Mouse (Mus musculus) lung, postnatal 0 days (tissue): ENCODE measurements around the gene Abca9. TPM values are rescaled to one million over a fixed set of nuclear protein-coding genes. Genes with fewer than 3 reads are reported as not detected.

Experiments used
- ATAC-seq: fragments of 200-750 bp; cut with Nextera tagmentation; 2 replicates; pipeline ENCODE4 v1.8.0; 2017; ENCODE audit warnings: moderate library complexity
- DNase-seq: peaks from one replicate; pipeline ENCODE4 v3.0.0-alpha.2; 2016; ENCODE audit warnings: low spot score
- H3K27ac ChIP-seq: fragments of 300-500 bp; sonication (generic); 2 replicates; pipeline ENCODE4 v1.5.1; 2014; ENCODE audit warnings: antibody characterized with exemption, mild to moderate bottlenecking, low read length, mixed read lengths
- H3K27me3 ChIP-seq: fragments of 300-500 bp; sonication (generic); replicated peaks from 2 replicates; pipeline ENCODE4 v1.6.1; 2014; ENCODE audit warnings: low read length, mixed read lengths; ENCODE audit not compliant: insufficient read depth
- H3K36me3 ChIP-seq: fragments of 300-500 bp; sonication (generic); 2 replicates; pipeline ENCODE4 v1.6.1; 2014; ENCODE audit warnings: low read length, mixed read lengths; ENCODE audit not compliant: insufficient read depth
- H3K4me1 ChIP-seq: fragments of 300-500 bp; sonication (generic); 2 replicates; pipeline ENCODE4 v1.6.1; 2014; ENCODE audit warnings: antibody characterized with exemption, low read depth, low read length, mixed read lengths; ENCODE audit not compliant: insufficient read depth
- H3K4me2 ChIP-seq: fragments of 300-500 bp; sonication (generic); replicated peaks from 2 replicates; pipeline ENCODE4 v1.6.1; 2014; ENCODE audit warnings: low read depth, mild to moderate bottlenecking, low read length, moderate library complexity, mixed read lengths
- H3K4me3 ChIP-seq: fragments of 300-500 bp; sonication (generic); 2 replicates; pipeline ENCODE4 v1.5.1; 2014; ENCODE audit warnings: low read depth, low read length
- H3K9ac ChIP-seq: fragments of 300-500 bp; sonication (generic); replicated peaks from 2 replicates; pipeline ENCODE4 v1.6.1; 2014; ENCODE audit warnings: low read depth, mild to moderate bottlenecking
- H3K9me3 ChIP-seq: fragments of 300-500 bp; sonication (generic); 2 replicates; pipeline ENCODE4 v1.6.1; 2016; ENCODE audit warnings: low read length, mixed read lengths
- CTCF ChIP-seq: IDR thresholded peaks from 2 replicates; pipeline ENCODE4 v1.5.1; 2016; ENCODE audit warnings: antibody characterized with exemption, mild to moderate bottlenecking
- EP300 ChIP-seq: IDR thresholded peaks from 2 replicates; pipeline ENCODE4 v1.6.1; 2016; ENCODE audit warnings: antibody characterized with exemption, mild to moderate bottlenecking, control low read depth
- whole genome bisulfite sequencing: fragments of 180-500 bp; shearing (Covaris S2); extraction: QIAGEN DNeasy Blood & Tissue Kit; methylation state at CpG from one replicate; pipeline ENCODE4 v1.1.7; 2014; 5-methylcytosine and 5-hydroxymethylcytosine counted together
- polyA plus RNA-seq: library from polyadenylated mRNA; unstranded; fragments of >200 nt; fragmentation: Nextera tagmentation; extraction: Ambion mirVana; gene quantifications from 2 replicates; pipeline ENCODE4 v1.2.1, GENCODE M21; 2015

Abca9 gene
- polyA plus RNA-seq = 0.93 and 1.3 TPM in 2 replicates

- no peaks in the 10 kb centered on the region for H3K36me3 ChIP-seq
- H3K4me1 ChIP-seq = no peaks in the 10 kb centered on the region
- peak within 1 kb of the TSS; percentile 16; the same call in 1 of the 2 replicates for H3K9ac ChIP-seq
- no peaks in the 10 kb centered on the region for H3K27me3 ChIP-seq
- no peaks in the 10 kb centered on the region for H3K9me3 ChIP-seq
- ATAC-seq (peak; percentile 61), DNase-seq (peak; percentile 71)
- TF ChIP-seq CTCF (no peak), EP300 (no peak)
- WGBS = 18% methylated on average over 12 of the region's 12 CpGs
- peak within 1 kb of the TSS; percentile 31 for H3K4me3 ChIP-seq
- H3K4me2 ChIP-seq = peak within 1 kb of the TSS; percentile 45
- H3K27ac ChIP-seq = peak within 1 kb of the TSS; percentile 69
Measured at GRCm38 (mm10) chr11:110167459-110168251, at the start of gene Abca9. Gene Abca9 (minus strand): TSS chr11:110168196.

GRCm38 (mm10) chr11:110217118-110217517 lies 49.1 kb upstream of the Abca9 start:
- DNase-seq (no peak), ATAC-seq (no peak)
- Histone ChIP-seq H3K9me3 (no peaks in the 10 kb centered on the region), H3K36me3 (no peaks in the 10 kb centered on the region), H3K27ac (no peak overlapping the region), H3K4me1 (no peaks in the 10 kb centered on the region), H3K9ac (no peak overlapping the region), H3K4me3 (no peak overlapping the region), H3K4me2 (no peak overlapping the region), H3K27me3 (no peaks in the 10 kb centered on the region)
- TF ChIP-seq CTCF = no peak
- TF ChIP-seq EP300 = no peak

GRCm38 (mm10) chr11:110203930-110204329 lies 35.9 kb upstream of the Abca9 start:
- Histone ChIP-seq H3K4me3 (no peak overlapping the region), H3K4me2 (no peak overlapping the region), H3K36me3 (no peaks in the 10 kb centered on the region), H3K4me1 (no peaks in the 10 kb centered on the region), H3K27ac (no peak overlapping the region), H3K27me3 (no peaks in the 10 kb centered on the region), H3K9me3 (no peaks in the 10 kb centered on the region), H3K9ac (no peak overlapping the region)
- WGBS = 54% methylated on average over 5 of the region's 5 CpGs
- ATAC-seq (no peak), DNase-seq (no peak)
- TF ChIP-seq CTCF (no peak), EP300 (no peak)

- H3K4me1 ChIP-seq = no peaks in the 10 kb centered on the region
- no peak overlapping the region for H3K27ac ChIP-seq
- DNase-seq = no peak
- TF ChIP-seq CTCF (no peak), EP300 (no peak)
- H3K36me3 ChIP-seq = no peaks in the 10 kb centered on the region
- H3K27me3 ChIP-seq = no peaks in the 10 kb centered on the region
- no peak overlapping the region for H3K4me3 ChIP-seq
- H3K9me3 ChIP-seq = no peaks in the 10 kb centered on the region
- no peak overlapping the region for H3K4me2 ChIP-seq
- ATAC-seq = no peak
- no peak overlapping the region for H3K9ac ChIP-seq
- WGBS = 87% methylated on average over 3 of the region's 3 CpGs
Measured at GRCm38 (mm10) chr11:110198882-110199281, 30.9 kb upstream of the Abca9 start.

- Histone ChIP-seq H3K4me3 (no peak overlapping the region), H3K36me3 (no peaks in the 10 kb centered on the region), H3K27ac (no peak overlapping the region), H3K27me3 (no peaks in the 10 kb centered on the region), H3K9ac (no peak overlapping the region), H3K9me3 (no peaks in the 10 kb centered on the region), H3K4me1 (no peaks in the 10 kb centered on the region), H3K4me2 (no peak overlapping the region)
- WGBS = 50% methylated on average over 8 of the region's 8 CpGs
- DNase-seq = peak; percentile 48
- ATAC-seq = no peak
- TF ChIP-seq CTCF (no peak), EP300 (no peak)
Measured at GRCm38 (mm10) chr11:110196561-110197306, 28.7 kb upstream of the Abca9 start.

GRCm38 (mm10) chr11:110195310-110195709 lies 27.3 kb upstream of the Abca9 start:
- no peak for DNase-seq
- TF ChIP-seq EP300 (no peak), CTCF (no peak)
- Histone ChIP-seq H3K27me3 (no peaks in the 10 kb centered on the region), H3K4me3 (no peak overlapping the region), H3K36me3 (no peaks in the 10 kb centered on the region), H3K9me3 (no peaks in the 10 kb centered on the region), H3K27ac (no peak overlapping the region), H3K4me2 (no peak overlapping the region), H3K9ac (no peak overlapping the region), H3K4me1 (no peaks in the 10 kb centered on the region)
- no peak for ATAC-seq
- 86% methylated on average over 4 of the region's 4 CpGs for WGBS
